Mouse (Mus musculus): ENCODE measurements around the gene Polr2b. TPM values are rescaled to one million over a fixed set of nuclear protein-coding genes. Genes with fewer than 3 reads are reported as not detected.

Gene Polr2b
- total and polyA plus RNA-seq, 3 experiments = 58.3 to 178 (median 91.4) TPM

DNA sequence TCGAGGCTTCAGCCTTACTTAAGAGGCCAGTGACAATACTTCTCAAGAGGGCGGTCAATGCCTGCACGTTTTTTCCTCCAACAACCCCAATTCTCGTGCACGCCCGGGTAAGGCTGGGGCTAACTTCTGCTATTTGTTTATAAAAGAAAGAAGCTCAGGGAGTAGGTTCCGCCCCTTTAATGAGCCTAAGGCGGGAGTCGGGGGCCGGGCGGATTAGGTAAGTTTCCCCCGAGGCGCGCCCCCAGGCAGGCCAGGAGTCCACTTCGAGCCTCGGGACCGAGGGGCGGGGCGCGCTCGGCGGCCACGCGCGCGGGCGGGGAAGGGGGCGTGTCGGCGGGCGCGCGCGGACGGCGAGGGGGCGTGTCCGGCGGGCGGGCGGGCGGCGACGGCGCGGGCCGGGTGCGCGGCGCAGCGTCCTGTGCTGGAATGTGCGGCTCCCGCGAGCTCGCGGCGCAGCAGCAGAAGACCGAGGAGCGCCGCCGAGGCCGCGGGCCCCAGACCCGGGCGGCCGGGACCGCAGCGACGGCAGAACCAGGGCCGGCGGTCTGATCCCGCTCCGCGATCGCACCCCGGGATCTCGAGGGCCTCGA, 44.8 kb upstream of the Polr2b start, which contains the start of gene Rest (continued):
- TF ChIP-seq RCOR1 (IDR thresholded peaks at IDR 0.05; ENCODE audit: low read depth, low read length) (0 out of 2 replicates have a peak, but pooled peaks have one; percentile 18), ZMIZ1 (IDR thresholded peaks at IDR 0.05; ENCODE audit: low read depth, low read length) (peak; percentile 69), POLR2AphosphoS2 (IDR thresholded peaks at IDR 0.05; ENCODE audit: low read length) (peak; percentile 32; the same call in 1 of the 2 replicates)

DNA sequence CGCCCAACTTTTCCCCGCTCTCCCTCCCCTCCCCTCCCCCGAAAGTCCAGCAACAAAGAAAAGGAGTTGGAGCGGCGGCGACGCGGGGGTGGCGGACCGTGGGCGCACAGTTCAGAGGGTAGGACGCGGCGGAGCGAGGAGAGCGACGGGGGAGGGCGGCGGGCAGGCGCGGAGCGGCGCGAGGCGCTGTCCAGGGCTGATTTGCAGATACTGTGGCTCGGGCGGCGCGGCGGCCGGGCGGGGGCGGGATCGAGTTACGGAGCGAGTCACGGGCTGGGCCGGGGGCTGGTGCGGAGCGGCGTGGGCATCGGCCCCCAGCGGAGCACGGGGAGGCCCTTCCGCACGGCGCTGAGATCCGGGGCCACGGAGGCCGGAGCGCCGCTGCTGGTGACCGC, 44.3 kb upstream of the Polr2b start:
- H3K9me3 ChIP-seq (replicated peaks; ENCODE audit: insufficient read depth, low read length) = no peaks in the 10 kb centered on the region
- peaks cover 46% of the 10 kb centered on the region for H3K79me2 ChIP-seq (ENCODE audit: control insufficient read depth, insufficient read depth, low read length, poor library complexity)
- peak; percentile 83 for DNase-seq (ENCODE audit: low read depth, low spot score)
- peaks cover 14 to 23% of the 10 kb centered on the region in 2 experiments for H3K36me3 ChIP-seq (ENCODE audit: control insufficient read depth in 1 of 2, insufficient read depth in 2 of 2, low read length in 2 of 2)
- peak overlapping the region; percentile 89 to 93 for H3K4me3 ChIP-seq (ENCODE audit: control insufficient read depth in 1 of 2, insufficient read depth in 1 of 2, low read depth in 2 of 2, low read length in 2 of 2)
- H3K4me1 ChIP-seq (ENCODE audit: control insufficient read depth in 1 of 2, insufficient read depth in 2 of 2, low read length in 2 of 2) = peaks cover 3 to 11% of the 10 kb centered on the region in 2 experiments; a peak in 3 of 4 replicates
- H3K9ac ChIP-seq (ENCODE audit: control insufficient read depth, low read depth, low read length, poor library complexity, severe bottlenecking) = peak overlapping the region; percentile 89
- peak overlapping the region; percentile 85 for H3K27ac ChIP-seq (ENCODE audit: control insufficient read depth, low read depth, low read length)
- no peaks in the 10 kb centered on the region for H3K27me3 ChIP-seq (ENCODE audit: control insufficient read depth in 1 of 2, insufficient read depth in 2 of 2, low read length in 2 of 2)
- TF ChIP-seq TBP (IDR thresholded peaks at IDR 0.05; ENCODE audit: low read depth, low read length) (no peak), CHD2 (IDR thresholded peaks at IDR 0.05; ENCODE audit: low read length) (no peak), HCFC1 (IDR thresholded peaks at IDR 0.05; ENCODE audit: low read depth, low read length) (no peak), SIN3A (IDR thresholded peaks at IDR 0.05; ENCODE audit: low read length) (peak; percentile 84), CTCF (IDR thresholded peaks at IDR 0.05 in 2 of 3, conservative IDR thresholded peaks at IDR 0.05 in 1 of 3; ENCODE audit: control insufficient read depth in 1 of 3, insufficient read depth in 1 of 3, low read depth in 2 of 3, low read length in 3 of 3, poor library complexity in 1 of 3, severe bottlenecking in 1 of 3) (no peak), CHD1 (IDR thresholded peaks at IDR 0.05; ENCODE audit: low read depth, low read length) (no peak), MYB (IDR thresholded peaks at IDR 0.05; ENCODE audit: low read depth, low read length) (no peak), NRF1 (IDR thresholded peaks at IDR 0.05; ENCODE audit: insufficient read depth, low read depth, low read length, poor library complexity, severe bottlenecking) (0 out of 2 replicates have a peak, but pooled peaks have one; percentile 4), GATA1 (IDR thresholded peaks at IDR 0.05; ENCODE audit: low read depth, low read length) (no peak), USF2 (IDR thresholded peaks at IDR 0.05; ENCODE audit: borderline replicate concordance in 1 of 2, insufficient read depth in 1 of 2, low read depth in 1 of 2, low read length in 2 of 2) (no peak), ZMIZ1 (IDR thresholded peaks at IDR 0.05; ENCODE audit: low read depth, low read length) (peak; percentile 1; the same call in 1 of the 2 replicates), POLR2AphosphoS2 (IDR thresholded peaks at IDR 0.05; ENCODE audit: low read length) (no peak), MAFK (IDR thresholded peaks at IDR 0.05; ENCODE audit: borderline replicate concordance, low read depth, low read length) (no peak), RAD21 (IDR thresholded peaks at IDR 0.05; ENCODE audit: low read depth, low read length) (no peak), POLR2AphosphoS5 (IDR thresholded peaks at IDR 0.05; ENCODE audit: borderline replicate concordance, low read depth, low read length) (no peak), MEF2A (IDR thresholded peaks at IDR 0.05; ENCODE audit: extremely low read depth, insufficient replicate concordance, low read depth, low read length, poor library complexity, severe bottlenecking) (no peak), EP300 (IDR thresholded peaks at IDR 0.05; ENCODE audit: low read depth in 1 of 2, low read length in 2 of 2) (peak in 1 of 2 experiments; percentile 37; a peak in 1 of 4 replicates), MAZ (IDR thresholded peaks at IDR 0.05; ENCODE audit: low read depth, low read length) (peak; percentile 91), ELF1 (IDR thresholded peaks at IDR 0.05; ENCODE audit: low read depth, low read length) (no peak), RCOR1 (IDR thresholded peaks at IDR 0.05; ENCODE audit: low read depth, low read length) (no peak), E2F4 (IDR thresholded peaks at IDR 0.05; ENCODE audit: borderline replicate concordance, low read depth, low read length) (no peak), TAL1 (IDR thresholded peaks at IDR 0.05; ENCODE audit: low read length) (no peak), USF1 (IDR thresholded peaks at IDR 0.05; ENCODE audit: low read depth, low read length) (no peak), MXI1 (IDR thresholded peaks at IDR 0.05; ENCODE audit: low read depth, low read length) (peak; percentile 87), ZC3H11A (IDR thresholded peaks at IDR 0.05; ENCODE audit: low read depth, low read length) (no peak), ETS1 (IDR thresholded peaks at IDR 0.05; ENCODE audit: low read depth, low read length) (peak; percentile 28; the same call in 1 of the 2 replicates), ZNF384 (IDR thresholded peaks at IDR 0.05; ENCODE audit: low read depth, low read length) (no peak), ZKSCAN1 (IDR thresholded peaks at IDR 0.05; ENCODE audit: low read depth, low read length) (no peak), JUND (IDR thresholded peaks at IDR 0.05; ENCODE audit: low read depth, low read length) (no peak), POLR2A (IDR thresholded peaks at IDR 0.05; ENCODE audit: control insufficient read depth in 1 of 2, insufficient read depth in 1 of 2, low read depth in 1 of 2, low read length in 2 of 2, poor library complexity in 1 of 2) (no peak; a peak in 1 of 4 replicates), SMC3 (IDR thresholded peaks at IDR 0.05; ENCODE audit: low read depth, low read length) (no peak), UBTF (IDR thresholded peaks at IDR 0.05; ENCODE audit: borderline replicate concordance, insufficient read depth, low read depth, low read length) (0 out of 2 replicates have a peak, but pooled peaks have one; percentile 58), KAT2A (conservative IDR thresholded peaks at IDR 0.05; ENCODE audit: low read depth, low read length) (no peak)
